Mouse (Mus musculus): ENCODE results near the gene Chd4.
A peak's percentile ranks its signal among the peaks of the same experiment; 100 is the strongest.

Gene Chd4

GRCm38 (mm10) chr6:125067571-125067995 is 28.2 kb upstream of the Chd4 start, which contains the start of gene Lpar5:
Lpar5 (plus strand) TSS chr6:125067920.
- H3K4me1 ChIP-seq (replicated peaks; ENCODE audit: low read depth, low read length), result peaks cover 85% of the 10 kb centered on the region
- H3K4me3 ChIP-seq (replicated peaks; ENCODE audit: low read length), result peak within 1 kb of the TSS; percentile 73
- TF ChIP-seq POU5F1 (IDR thresholded peaks at IDR 0.05; ENCODE audit: borderline replicate concordance, low read length) (no peak), CTCF (conservative IDR thresholded peaks at IDR 0.05; ENCODE audit: low read length) (no peak), NANOG (IDR thresholded peaks at IDR 0.05; ENCODE audit: borderline replicate concordance, low read length) (no peak)
- no peaks in the 10 kb centered on the region for H3K36me3 ChIP-seq (ENCODE audit: insufficient read depth, low read length)
- no peaks in the 10 kb centered on the region for H3K27me3 ChIP-seq (ENCODE audit: insufficient read depth, low read length)
- no peaks in the 10 kb centered on the region for H3K9me3 ChIP-seq (ENCODE audit: low read length)

GRCm38 (mm10) chr6:125071170-125071895 is 24.4 kb upstream of the Chd4 start:
- Histone ChIP-seq H3K4me1 (replicated peaks; ENCODE audit: low read depth, low read length) (peaks cover 69% of the 10 kb centered on the region), H3K27me3 (ENCODE audit: insufficient read depth, low read length) (no peaks in the 10 kb centered on the region), H3K4me3 (replicated peaks; ENCODE audit: low read length) (peak overlapping the region; percentile 71), H3K9me3 (ENCODE audit: low read length) (no peaks in the 10 kb centered on the region), H3K36me3 (ENCODE audit: insufficient read depth, low read length) (peaks cover 7% of the 10 kb centered on the region)
- TF ChIP-seq CTCF (conservative IDR thresholded peaks at IDR 0.05; ENCODE audit: low read length) (no peak), POU5F1 (IDR thresholded peaks at IDR 0.05; ENCODE audit: borderline replicate concordance, low read length) (no peak), NANOG (IDR thresholded peaks at IDR 0.05; ENCODE audit: borderline replicate concordance, low read length) (no peak)

- peaks cover 7% of the 10 kb centered on the region for H3K36me3 ChIP-seq (ENCODE audit: insufficient read depth, low read length)
- H3K9me3 ChIP-seq (ENCODE audit: low read length), result no peaks in the 10 kb centered on the region
- no peak for TF ChIP-seq NANOG (IDR thresholded peaks at IDR 0.05; ENCODE audit: borderline replicate concordance, low read length)
- TF ChIP-seq POU5F1 (IDR thresholded peaks at IDR 0.05; ENCODE audit: borderline replicate concordance, low read length), result no peak
- TF ChIP-seq CTCF (conservative IDR thresholded peaks at IDR 0.05; ENCODE audit: low read length), result no peak
- H3K4me1 ChIP-seq (replicated peaks; ENCODE audit: low read depth, low read length), result peaks cover 68% of the 10 kb centered on the region
- no peaks in the 10 kb centered on the region for H3K27me3 ChIP-seq (ENCODE audit: insufficient read depth, low read length)
- peak overlapping the region; percentile 71 for H3K4me3 ChIP-seq (replicated peaks; ENCODE audit: low read length)
Measured at GRCm38 (mm10) chr6:125071896-125072279, 23.9 kb upstream of the Chd4 start.

GRCm38 (mm10) chr6:125073825-125074224 is 22.0 kb upstream of the Chd4 start:
- Histone ChIP-seq H3K9me3 (ENCODE audit: low read length) (no peaks in the 10 kb centered on the region), H3K27me3 (ENCODE audit: insufficient read depth, low read length) (no peaks in the 10 kb centered on the region), H3K4me3 (replicated peaks; ENCODE audit: low read length) (no peak overlapping the region), H3K36me3 (ENCODE audit: insufficient read depth, low read length) (peaks cover 7% of the 10 kb centered on the region), H3K4me1 (replicated peaks; ENCODE audit: low read depth, low read length) (peaks cover 49% of the 10 kb centered on the region)
- TF ChIP-seq NANOG (IDR thresholded peaks at IDR 0.05; ENCODE audit: borderline replicate concordance, low read length) (no peak), CTCF (conservative IDR thresholded peaks at IDR 0.05; ENCODE audit: low read length) (no peak), POU5F1 (IDR thresholded peaks at IDR 0.05; ENCODE audit: borderline replicate concordance, low read length) (no peak)

- TF ChIP-seq NANOG (IDR thresholded peaks at IDR 0.05; ENCODE audit: borderline replicate concordance, low read length) (no peak), CTCF (conservative IDR thresholded peaks at IDR 0.05; ENCODE audit: low read length) (no peak), POU5F1 (IDR thresholded peaks at IDR 0.05; ENCODE audit: borderline replicate concordance, low read length) (no peak)
- no peaks in the 10 kb centered on the region for H3K9me3 ChIP-seq (ENCODE audit: low read length)
- peaks cover 43% of the 10 kb centered on the region for H3K4me1 ChIP-seq (replicated peaks; ENCODE audit: low read depth, low read length)
- H3K27me3 ChIP-seq (ENCODE audit: insufficient read depth, low read length), result no peaks in the 10 kb centered on the region
- H3K36me3 ChIP-seq (ENCODE audit: insufficient read depth, low read length), result peaks cover 31% of the 10 kb centered on the region
- peak overlapping the region; percentile 84 for H3K4me3 ChIP-seq (replicated peaks; ENCODE audit: low read length)
Measured at GRCm38 (mm10) chr6:125081394-125081793, 14.4 kb upstream of the Chd4 start.

- TF ChIP-seq CTCF (conservative IDR thresholded peaks at IDR 0.05; ENCODE audit: low read length) (peak; percentile 81), NANOG (IDR thresholded peaks at IDR 0.05; ENCODE audit: borderline replicate concordance, low read length) (no peak)
- H3K36me3 ChIP-seq (ENCODE audit: insufficient read depth, low read length), result peaks cover 31% of the 10 kb centered on the region
- H3K4me1 ChIP-seq (replicated peaks; ENCODE audit: low read depth, low read length), result peaks cover 48% of the 10 kb centered on the region
- H3K27me3 ChIP-seq (ENCODE audit: insufficient read depth, low read length), result no peaks in the 10 kb centered on the region
- H3K4me3 ChIP-seq (replicated peaks; ENCODE audit: low read length), result peak overlapping the region; percentile 84
- H3K9me3 ChIP-seq (ENCODE audit: low read length), result no peaks in the 10 kb centered on the region
Measured at GRCm38 (mm10) chr6:125081797-125082560, 13.8 kb upstream of the Chd4 start.

GRCm38 (mm10) chr6:125082801-125083386 is 12.9 kb upstream of the Chd4 start:
- H3K4me3 ChIP-seq (replicated peaks; ENCODE audit: low read length), result no peak overlapping the region
- peaks cover 57% of the 10 kb centered on the region for H3K4me1 ChIP-seq (replicated peaks; ENCODE audit: low read depth, low read length)
- H3K27me3 ChIP-seq (ENCODE audit: insufficient read depth, low read length), result no peaks in the 10 kb centered on the region
- TF ChIP-seq CTCF (conservative IDR thresholded peaks at IDR 0.05; ENCODE audit: low read length), result no peak
- TF ChIP-seq NANOG (IDR thresholded peaks at IDR 0.05; ENCODE audit: borderline replicate concordance, low read length), result no peak
- TF ChIP-seq POU5F1 (IDR thresholded peaks at IDR 0.05; ENCODE audit: borderline replicate concordance, low read length), result no peak
- H3K9me3 ChIP-seq (ENCODE audit: low read length), result peaks cover 7% of the 10 kb centered on the region
- peaks cover 31% of the 10 kb centered on the region for H3K36me3 ChIP-seq (ENCODE audit: insufficient read depth, low read length)

GRCm38 (mm10) chr6:125084424-125084823 is 11.4 kb upstream of the Chd4 start:
- TF ChIP-seq NANOG (IDR thresholded peaks at IDR 0.05; ENCODE audit: borderline replicate concordance, low read length) (no peak), CTCF (conservative IDR thresholded peaks at IDR 0.05; ENCODE audit: low read length) (peak; percentile 80), POU5F1 (IDR thresholded peaks at IDR 0.05; ENCODE audit: borderline replicate concordance, low read length) (no peak)
- Histone ChIP-seq H3K9me3 (ENCODE audit: low read length) (peaks cover 7% of the 10 kb centered on the region), H3K36me3 (ENCODE audit: insufficient read depth, low read length) (peaks cover 28% of the 10 kb centered on the region), H3K27me3 (ENCODE audit: insufficient read depth, low read length) (no peaks in the 10 kb centered on the region), H3K4me3 (replicated peaks; ENCODE audit: low read length) (no peak overlapping the region), H3K4me1 (replicated peaks; ENCODE audit: low read depth, low read length) (peaks cover 69% of the 10 kb centered on the region)
